Mouse (Mus musculus) embryonic facial prominence, embryonic 11.5 days (tissue): Measurements from ENCODE around the gene Tmem220. TPM values are rescaled to one million over a fixed set of nuclear protein-coding genes. Genes with fewer than 3 reads are reported as not detected.

ENCODE experiments used
- ATAC-seq: fragments of 200-750 bp; cut with Nextera tagmentation; replicated peaks from 2 replicates; pipeline ENCODE4 v1.8.0; 2017; ENCODE audit warnings: low read depth; ENCODE audit not compliant: insufficient number of reproducible peaks, low FRiP score, low TSS enrichment
- DNase-seq: peaks from one replicate; pipeline ENCODE4 v3.0.0-alpha.2; 2015; ENCODE audit warnings: low spot score
- H3K27ac ChIP-seq: fragments of 300-500 bp; sonication (generic); replicated peaks from 2 replicates; pipeline ENCODE4 v1.5.1; 2014; ENCODE audit warnings: mild to moderate bottlenecking, low read depth, low read length, control low read depth
- H3K27me3 ChIP-seq: fragments of 300-500 bp; sonication (generic); 2 replicates; pipeline ENCODE4 v1.6.1; 2014; ENCODE audit warnings: mild to moderate bottlenecking, low read length, moderate library complexity, mixed read lengths; ENCODE audit not compliant: control insufficient read depth, insufficient read depth
- H3K36me3 ChIP-seq: fragments of 300-500 bp; sonication (generic); replicated peaks from 2 replicates; pipeline ENCODE4 v1.6.1; 2014; ENCODE audit warnings: low read depth, mild to moderate bottlenecking, low read length, moderate library complexity, mixed read lengths; ENCODE audit not compliant: control insufficient read depth, insufficient read depth
- H3K4me1 ChIP-seq: fragments of 300-500 bp; sonication (generic); 2 replicates; pipeline ENCODE4 v1.6.1; 2014; ENCODE audit warnings: low read length, mixed read lengths; ENCODE audit not compliant: control insufficient read depth, insufficient read depth
- H3K4me2 ChIP-seq: fragments of 300-500 bp; sonication (generic); 2 replicates; pipeline ENCODE4 v1.6.1; 2014; ENCODE audit warnings: low read depth, mild to moderate bottlenecking, control low read depth, low read length, moderate library complexity
- H3K4me3 ChIP-seq: fragments of 300-500 bp; sonication (generic); 2 replicates; pipeline ENCODE4 v1.5.1; 2014; ENCODE audit warnings: low read depth, low read length, control low read depth
- H3K9ac ChIP-seq: fragments of 300-500 bp; sonication (generic); replicated peaks from 2 replicates; pipeline ENCODE4 v1.6.1; 2014; ENCODE audit warnings: mild to moderate bottlenecking, control low read depth, low read length
- H3K9me3 ChIP-seq: fragments of 300-500 bp; sonication (generic); replicated peaks from 2 replicates; pipeline ENCODE4 v1.6.1; 2016; ENCODE audit warnings: mild to moderate bottlenecking, low read length, inconsistent platforms, mixed read lengths; ENCODE audit not compliant: control insufficient read depth
- WGBS: fragments of 180-500 bp; shearing (Covaris S2); extraction: QIAGEN DNeasy Blood & Tissue Kit; methylation state at CpG from one replicate; pipeline ENCODE4 v1.1.7; 2014; 5-methylcytosine and 5-hydroxymethylcytosine counted together
- polyA plus RNA-seq: library from polyadenylated mRNA; unstranded; fragments of >200 nt; fragmentation: Nextera tagmentation; extraction: Ambion mirVana; gene quantifications from 2 replicates; pipeline ENCODE4 v1.2.1, GENCODE M21; 2014

Gene Tmem220
- polyA plus RNA-seq, 1 experiment from 2014 or later = 0.98 TPM

DNA sequence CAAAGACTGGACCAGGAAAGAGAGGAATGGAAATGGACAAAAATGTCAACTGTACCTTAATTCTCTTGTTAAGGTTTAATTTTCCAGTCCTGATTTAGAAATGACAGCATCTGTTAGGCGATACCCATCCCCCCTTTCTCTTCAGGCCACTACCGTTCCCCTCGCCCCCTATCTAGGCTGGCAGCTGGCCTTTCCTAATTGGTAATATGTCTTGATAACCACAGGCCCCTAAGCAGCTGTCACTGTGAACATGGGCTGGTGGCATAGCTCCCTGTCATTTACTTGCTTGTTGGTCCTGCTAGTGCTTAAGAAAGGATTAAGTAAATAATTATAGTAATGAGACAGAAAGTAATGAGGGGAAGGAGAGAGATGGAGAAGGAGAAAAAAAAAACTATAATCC is 52.5 kb downstream of the Tmem220 start:
- Histone ChIP-seq H3K4me3 (no peak overlapping the region), H3K4me2 (no peak overlapping the region), H3K9me3 (no peaks in the 10 kb centered on the region), H3K9ac (no peak overlapping the region), H3K36me3 (no peaks in the 10 kb centered on the region), H3K27me3 (no peaks in the 10 kb centered on the region), H3K4me1 (no peaks in the 10 kb centered on the region; the same call in 1 of the 2 replicates), H3K27ac (no peak overlapping the region)
- ATAC-seq = no peak
- WGBS = 77% methylated on average over 3 of the region's 3 CpGs
- no peak for DNase-seq

DNA sequence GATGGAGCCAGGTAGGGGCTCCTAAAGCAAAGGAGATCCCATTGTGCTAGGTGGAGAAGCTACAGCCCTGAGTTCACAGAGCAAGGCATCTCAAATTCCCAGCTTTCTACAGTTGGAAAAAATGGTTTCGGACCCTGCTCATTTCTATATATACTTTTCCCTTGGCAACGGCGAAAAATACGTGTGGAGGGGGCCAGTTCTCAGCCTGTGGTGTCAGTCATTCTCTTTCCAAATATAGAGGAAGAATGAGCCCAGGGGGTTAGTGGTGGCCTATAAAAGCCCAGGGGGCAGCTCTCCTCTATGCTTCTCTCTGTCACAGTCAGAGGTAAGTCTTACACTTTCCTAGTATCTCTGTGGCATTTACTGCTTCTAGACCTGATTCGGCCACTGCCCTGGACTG is 53.0 kb downstream of the Tmem220 start, which contains the start of gene Myh3:
TSS of gene Myh3 (plus strand) at position 301 of the 400 bp plus-strand sequence.
- no peak for ATAC-seq
- no peak within 1 kb of the TSS for H3K4me2 ChIP-seq
- H3K36me3 ChIP-seq = no peaks in the 10 kb centered on the region
- no peak within 1 kb of the TSS for H3K27ac ChIP-seq
- H3K4me3 ChIP-seq = no peak within 1 kb of the TSS
- WGBS = 80% methylated on average over 5 of the region's 5 CpGs
- no peaks in the 10 kb centered on the region for H3K9me3 ChIP-seq
- no peak within 1 kb of the TSS for H3K9ac ChIP-seq
- H3K27me3 ChIP-seq = no peaks in the 10 kb centered on the region
- H3K4me1 ChIP-seq = no peaks in the 10 kb centered on the region; the same call in 1 of the 2 replicates
- DNase-seq = no peak

DNA sequence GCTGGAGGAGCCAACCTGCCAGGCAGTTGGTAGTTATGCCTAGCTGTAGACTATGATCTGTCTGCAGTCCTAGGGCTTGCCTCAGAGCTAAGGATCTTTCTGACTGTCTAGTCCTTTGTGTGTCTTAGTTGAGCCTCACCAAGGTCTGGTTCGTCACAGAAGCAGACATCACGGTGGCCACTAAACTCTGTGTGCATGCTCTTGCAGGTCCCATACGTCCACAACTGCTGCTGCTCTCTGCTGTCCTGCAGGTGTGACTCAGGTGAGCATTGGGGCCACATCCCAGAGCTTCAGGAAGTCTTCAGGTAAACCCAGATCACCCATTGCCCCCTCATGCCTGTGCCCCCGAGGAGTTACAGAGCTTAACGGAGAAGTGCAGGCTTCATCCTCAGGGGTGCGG is 53.9 kb downstream of the Tmem220 start:
- no peak for ATAC-seq
- H3K27me3 ChIP-seq = no peaks in the 10 kb centered on the region; the same call in 1 of the 2 replicates
- 91% methylated on average over 6 of the region's 6 CpGs for WGBS
- DNase-seq = no peak
- H3K4me2 ChIP-seq = no peak overlapping the region
- H3K27ac ChIP-seq = no peak overlapping the region
- no peak overlapping the region for H3K9ac ChIP-seq
- no peaks in the 10 kb centered on the region; the same call in 1 of the 2 replicates for H3K4me1 ChIP-seq
- no peaks in the 10 kb centered on the region for H3K9me3 ChIP-seq
- H3K36me3 ChIP-seq = no peaks in the 10 kb centered on the region
- H3K4me3 ChIP-seq = no peak overlapping the region

DNA sequence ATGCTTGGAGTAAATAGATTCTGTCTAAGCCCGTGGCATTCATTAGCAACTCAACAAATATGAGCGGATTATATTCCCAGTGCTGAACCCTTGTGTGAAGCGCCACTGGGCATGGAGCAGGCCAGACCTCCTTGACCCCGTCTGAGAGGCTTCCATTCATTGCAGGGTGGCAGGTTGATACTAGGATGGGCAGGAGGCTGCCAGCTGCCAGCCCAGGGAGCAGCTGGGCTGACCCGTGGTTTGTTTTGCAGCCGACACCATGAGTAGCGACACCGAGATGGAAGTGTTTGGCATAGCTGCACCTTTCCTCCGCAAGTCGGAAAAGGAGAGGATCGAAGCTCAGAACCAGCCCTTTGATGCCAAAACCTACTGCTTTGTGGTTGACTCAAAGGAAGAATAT is 54.8 kb downstream of the Tmem220 start:
- Histone ChIP-seq H3K4me3 (no peak overlapping the region), H3K27ac (no peak overlapping the region)
- ATAC-seq = no peak

DNA sequence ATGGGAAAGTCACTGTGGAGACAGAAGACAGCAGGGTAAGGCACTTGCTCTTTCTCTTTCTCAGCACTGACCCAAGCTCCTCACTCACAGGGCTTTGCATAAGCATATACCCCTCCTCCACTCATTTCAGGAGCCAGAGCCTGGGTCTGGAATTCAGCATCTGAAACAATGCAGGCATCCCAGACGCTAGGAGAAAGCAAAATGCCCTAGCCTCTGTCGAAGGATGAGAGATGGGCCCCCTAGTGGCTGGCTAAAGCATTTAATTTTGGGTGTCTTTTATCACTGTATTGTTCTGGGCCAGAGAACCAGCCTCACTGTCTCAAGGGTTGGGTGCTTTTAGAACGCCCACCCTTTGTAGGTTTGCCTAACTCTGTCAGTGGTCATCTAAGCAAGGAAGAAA is 55.2 kb downstream of the Tmem220 start:
- DNase-seq = peak; percentile 87
- H3K9ac ChIP-seq = no peak overlapping the region
- no peak overlapping the region for H3K27ac ChIP-seq
- peaks cover 6% of the 10 kb centered on the region; the same call in 1 of the 2 replicates for H3K27me3 ChIP-seq
- H3K4me2 ChIP-seq = no peak overlapping the region
- no peaks in the 10 kb centered on the region; the same call in 1 of the 2 replicates for H3K4me1 ChIP-seq
- H3K4me3 ChIP-seq = no peak overlapping the region
- WGBS = 5% methylated on average over 3 of the region's 3 CpGs
- no peaks in the 10 kb centered on the region for H3K9me3 ChIP-seq
- ATAC-seq = peak; percentile 61; the same call in 1 of the 2 replicates
- H3K36me3 ChIP-seq = no peaks in the 10 kb centered on the region

More for the DNA sequence above, 54.8 kb downstream of the Tmem220 start:
- 70% methylated on average over 11 of the region's 11 CpGs for WGBS
- H3K4me1 ChIP-seq = no peaks in the 10 kb centered on the region; the same call in 1 of the 2 replicates
- H3K36me3 ChIP-seq = no peaks in the 10 kb centered on the region
- no peak for DNase-seq
- H3K27me3 ChIP-seq = peaks cover 4% of the 10 kb centered on the region; the same call in 1 of the 2 replicates
- no peaks in the 10 kb centered on the region for H3K9me3 ChIP-seq
- no peak overlapping the region for H3K4me2 ChIP-seq
- no peak overlapping the region for H3K9ac ChIP-seq

DNA sequence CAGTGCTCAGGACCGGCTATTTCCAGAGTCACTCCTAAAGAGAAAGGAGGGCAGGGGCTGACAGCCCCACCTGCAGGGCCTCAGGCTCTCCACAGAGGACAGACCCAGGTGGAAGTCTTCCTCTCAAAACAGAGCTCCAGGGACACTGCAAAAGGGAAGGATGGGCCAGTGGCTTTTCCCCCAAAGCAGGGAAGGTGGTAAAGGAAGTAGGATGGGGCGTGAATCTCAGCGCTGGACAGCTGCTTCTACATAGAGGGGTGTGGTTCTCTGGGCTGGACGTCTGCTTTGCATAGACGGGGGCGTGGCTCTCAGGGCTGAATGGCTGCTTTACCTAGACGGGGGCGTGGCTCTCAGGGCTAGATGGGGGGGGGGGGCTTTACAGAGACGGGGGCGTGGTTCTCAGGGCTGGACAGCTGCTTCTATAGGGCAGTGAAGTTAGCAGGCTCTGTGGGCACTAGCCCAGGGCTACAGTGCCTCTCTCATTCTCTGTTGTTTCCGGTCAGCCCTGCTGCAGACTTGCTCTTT is 56.2 kb downstream of the Tmem220 start:
- H3K27me3 ChIP-seq = peaks cover 6% of the 10 kb centered on the region; the same call in 1 of the 2 replicates
- no peaks in the 10 kb centered on the region for H3K9me3 ChIP-seq
- H3K9ac ChIP-seq = no peak overlapping the region
- DNase-seq (peak; percentile 81), ATAC-seq (peak; percentile 74)
- WGBS = 5% methylated on average over 11 of the region's 11 CpGs
- no peak overlapping the region for H3K4me3 ChIP-seq
- no peak overlapping the region for H3K4me2 ChIP-seq
- H3K27ac ChIP-seq = no peak overlapping the region
- H3K4me1 ChIP-seq = no peaks in the 10 kb centered on the region; the same call in 1 of the 2 replicates
- H3K36me3 ChIP-seq = no peaks in the 10 kb centered on the region

DNA sequence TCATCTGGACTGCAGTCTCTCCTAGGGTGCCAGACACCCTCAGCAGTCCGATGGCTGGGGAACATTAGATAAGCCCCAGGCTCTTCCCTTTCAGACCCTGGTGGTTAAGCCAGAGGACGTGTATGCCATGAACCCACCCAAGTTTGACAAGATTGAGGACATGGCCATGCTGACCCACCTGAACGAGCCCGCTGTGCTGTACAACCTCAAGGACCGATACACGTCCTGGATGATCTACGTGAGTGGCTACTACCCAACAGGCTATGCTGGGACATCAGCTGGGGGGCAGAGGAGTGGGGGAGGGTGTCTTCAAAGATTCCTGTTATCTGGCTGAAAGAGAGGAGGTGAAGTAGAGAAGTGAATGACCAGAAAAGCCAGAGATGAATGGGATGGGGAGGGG is 57.2 kb downstream of the Tmem220 start:
- Histone ChIP-seq H3K4me3 (no peak overlapping the region), H3K9ac (no peak overlapping the region), H3K9me3 (no peaks in the 10 kb centered on the region), H3K27ac (no peak overlapping the region), H3K4me2 (no peak overlapping the region), H3K27me3 (peaks cover 6% of the 10 kb centered on the region; the same call in 1 of the 2 replicates), H3K4me1 (no peaks in the 10 kb centered on the region; the same call in 1 of the 2 replicates), H3K36me3 (no peaks in the 10 kb centered on the region)
- WGBS = 89% methylated on average over 7 of the region's 7 CpGs
- DNase-seq (no peak), ATAC-seq (no peak)

DNA sequence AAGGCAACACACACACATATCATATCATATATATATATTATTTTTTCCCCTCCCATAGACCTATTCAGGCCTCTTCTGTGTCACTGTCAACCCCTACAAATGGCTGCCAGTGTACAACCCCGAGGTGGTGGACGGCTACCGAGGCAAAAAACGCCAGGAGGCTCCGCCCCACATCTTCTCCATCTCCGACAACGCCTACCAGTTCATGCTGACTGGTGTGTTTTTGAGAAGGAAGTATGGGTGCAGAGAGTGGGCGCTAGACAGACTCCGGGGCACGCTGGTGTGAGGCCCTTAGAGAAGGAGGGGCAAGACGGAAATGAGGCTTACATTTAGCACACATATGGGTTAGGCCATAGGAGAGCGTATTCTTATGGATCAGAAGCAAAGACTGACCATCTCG is 57.8 kb downstream of the Tmem220 start:
- 89% methylated on average over 13 of the region's 13 CpGs for WGBS
- Histone ChIP-seq H3K27ac (no peak overlapping the region), H3K4me1 (no peaks in the 10 kb centered on the region; the same call in 1 of the 2 replicates), H3K9ac (no peak overlapping the region), H3K4me2 (no peak overlapping the region), H3K36me3 (no peaks in the 10 kb centered on the region), H3K27me3 (peaks cover 6% of the 10 kb centered on the region; the same call in 1 of the 2 replicates), H3K9me3 (no peaks in the 10 kb centered on the region), H3K4me3 (no peak overlapping the region)
- DNase-seq = no peak
- ATAC-seq = no peak
